Mouse (Mus musculus) small intestine, adult 2 months (tissue): ENCODE results near the gene Olfr1324. TPM values are rescaled to one million over a fixed set of nuclear protein-coding genes. Genes with fewer than 3 reads are reported as not detected.

Source experiments
- H3K27ac ChIP-seq: fragments of 200-500 bp; 2 replicates; pipeline ENCODE4 v1.5.1; 2012; ENCODE audit warnings: low read depth, low read length, control low read depth, inconsistent platforms; ENCODE audit not compliant: insufficient read depth
- H3K27me3 ChIP-seq: fragments of 200-500 bp; 2 replicates; pipeline ENCODE4 v1.6.1; 2012; ENCODE audit warnings: mild to moderate bottlenecking, moderate library complexity, low read length, inconsistent platforms; ENCODE audit not compliant: control insufficient read depth, insufficient read depth
- H3K36me3 ChIP-seq: fragments of 200-500 bp; 2 replicates; pipeline ENCODE4 v1.6.1; 2012; ENCODE audit warnings: mild to moderate bottlenecking, low read length, control low read depth, inconsistent platforms; ENCODE audit not compliant: control insufficient read depth, insufficient read depth
- H3K4me1 ChIP-seq: fragments of 200-500 bp; 2 replicates; pipeline ENCODE4 v1.6.1; 2012; ENCODE audit warnings: low read length, inconsistent platforms, mixed read lengths; ENCODE audit not compliant: control insufficient read depth, insufficient read depth, insufficient read length
- H3K4me3 ChIP-seq: fragments of 200-500 bp; 2 replicates; pipeline ENCODE4 v1.5.1; 2012; ENCODE audit warnings: low read depth, mild to moderate bottlenecking, control low read depth, inconsistent platforms, low read length, moderate library complexity
- CTCF ChIP-seq: fragments of 200-500 bp; IDR thresholded peaks from 2 replicates; pipeline ENCODE4 v1.5.1; 2012; ENCODE audit warnings: low read depth, mild to moderate bottlenecking, control low read depth, inconsistent platforms, low read length, moderate library complexity, mixed read lengths; ENCODE audit not compliant: insufficient replicate concordance, insufficient read length; ENCODE audit errors: extremely low read depth
- POLR2A ChIP-seq: fragments of 200-500 bp; IDR thresholded peaks from 2 replicates; pipeline ENCODE4 v1.6.1; 2012; ENCODE audit warnings: low read depth, mild to moderate bottlenecking, control low read depth, inconsistent platforms, low read length, moderate library complexity
- WGBS: fragments of 180-500 bp; shearing (Covaris S2); methylation state at CpG from one replicate; pipeline ENCODE4 v1.1.7; 2018; 5-methylcytosine and 5-hydroxymethylcytosine counted together
- polyA plus RNA-seq: library from polyadenylated mRNA; depleted of rRNA; stranded (reverse); fragments of >200 nt; gene quantifications from 2 replicates; pipeline ENCODE4 v1.2.3, GENCODE M21; 2012

The Olfr1324 gene
- polyA plus RNA-seq, 1 experiment: not detected

DNA sequence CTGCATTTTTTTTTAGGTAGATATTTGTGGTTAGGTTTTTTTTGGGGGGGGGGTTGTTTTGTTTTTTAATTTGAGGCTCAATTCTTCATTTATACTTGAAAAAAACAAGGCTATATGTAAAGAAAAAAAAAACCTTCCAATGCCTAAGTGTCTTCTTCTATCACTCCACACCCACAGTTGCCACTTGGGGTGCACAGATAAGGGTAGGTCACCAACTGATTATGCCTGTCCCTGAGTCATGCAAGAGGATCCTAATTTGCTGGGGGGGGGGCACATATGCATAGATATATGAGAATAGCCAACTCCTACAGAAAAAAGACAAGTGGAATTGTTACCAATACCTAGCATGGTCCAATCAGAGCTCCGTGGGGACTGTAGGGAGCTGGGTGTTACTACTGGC is 53.3 kb downstream of the Olfr1324 start:
- Histone ChIP-seq H3K27ac (no peak overlapping the region), H3K36me3 (no peaks in the 10 kb centered on the region), H3K4me3 (no peak overlapping the region), H3K27me3 (no peaks in the 10 kb centered on the region), H3K4me1 (no peaks in the 10 kb centered on the region)
- TF ChIP-seq CTCF (no peak), POLR2A (no peak)
- WGBS: 88% methylated on average over 1 of the region's 1 CpGs
